Mouse (Mus musculus) retina, postnatal 1 day (tissue): ENCODE data around the gene Ksr1.

Experiments
- DNase-seq: peaks from one replicate; pipeline ENCODE4 v3.0.0-alpha.2; 2012

Ksr1 gene

DNA sequence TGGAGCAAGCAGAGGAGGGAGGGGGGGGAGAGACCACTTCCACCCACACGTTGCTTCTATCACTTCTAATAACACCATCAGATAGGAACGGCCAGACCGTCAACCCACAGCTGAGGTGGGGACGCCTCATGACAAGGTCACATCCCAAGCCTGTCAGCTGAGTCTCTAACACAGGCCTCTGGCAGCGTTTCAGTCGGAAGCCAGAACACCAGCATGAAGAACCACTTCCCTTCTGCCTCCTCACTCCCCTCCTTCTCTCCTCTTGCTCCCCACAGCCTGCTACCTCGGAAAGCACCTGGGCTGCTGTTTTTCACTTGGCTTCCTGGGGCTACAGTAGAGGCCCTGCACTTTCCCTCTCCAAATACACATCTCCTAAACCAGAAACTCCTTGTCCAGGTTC lies 53.4 kb downstream of the Ksr1 start:
- no peak for DNase-seq

- DNase-seq = no peak
Observed at GRCm38 (mm10) chr11:79092245-79092644, 54.0 kb downstream of the Ksr1 start.

GRCm38 (mm10) chr11:79089756-79090155 lies 56.5 kb downstream of the Ksr1 start:
- DNase-seq = no peak

DNA sequence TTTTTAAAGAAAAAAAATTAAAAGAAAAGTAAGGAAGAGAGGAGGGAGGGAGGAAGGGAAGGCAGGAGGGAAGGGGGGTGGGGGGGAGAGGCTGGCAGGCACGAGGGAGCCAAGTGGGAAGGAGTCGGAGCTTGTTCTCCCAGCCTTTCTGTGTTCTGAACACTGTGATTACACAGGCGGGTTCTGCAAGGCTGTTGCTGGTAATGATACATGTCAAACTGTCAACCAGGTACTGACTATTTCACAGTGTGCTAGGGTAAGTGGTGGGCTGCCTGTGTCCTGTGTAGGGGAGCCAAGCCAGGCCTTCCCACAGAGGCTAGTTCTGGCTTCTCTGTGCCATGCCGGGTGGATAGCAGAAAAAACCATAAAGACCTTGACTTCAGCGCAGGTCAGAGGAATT lies 57.2 kb downstream of the Ksr1 start:
- DNase-seq = no peak

DNA sequence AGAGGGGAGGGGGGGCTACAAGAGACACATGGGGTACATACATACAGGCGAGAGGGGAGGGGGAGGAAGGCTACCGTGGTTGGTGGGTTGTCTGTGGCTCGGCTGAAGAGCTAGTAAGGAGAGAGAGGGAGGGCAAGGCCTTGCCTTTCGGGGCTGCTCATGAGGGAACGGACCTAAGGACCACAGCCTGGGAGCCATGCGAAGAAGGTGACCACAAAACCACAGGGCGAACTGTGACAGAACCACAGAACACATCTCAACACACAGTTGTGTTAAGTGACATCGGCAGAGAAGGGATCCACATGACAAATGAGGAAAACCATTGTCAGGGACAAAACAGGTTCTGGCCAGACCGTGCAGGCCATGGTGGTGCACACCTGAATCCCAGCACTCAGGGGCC lies 57.9 kb downstream of the Ksr1 start:
- no peak for DNase-seq

- peak; percentile 65 for DNase-seq
Observed at GRCm38 (mm10) chr11:79087731-79088311, 58.4 kb downstream of the Ksr1 start.

GRCm38 (mm10) chr11:79086787-79087186 lies 59.4 kb downstream of the Ksr1 start:
- no peak for DNase-seq

GRCm38 (mm10) chr11:79085059-79085458 lies 61.1 kb downstream of the Ksr1 start:
- DNase-seq = no peak

- DNase-seq = no peak
Observed at GRCm38 (mm10) chr11:79083018-79083441, 63.2 kb downstream of the Ksr1 start.

GRCm38 (mm10) chr11:79080965-79081891 lies 65.0 kb downstream of the Ksr1 start:
- DNase-seq = no peak

- no peak for DNase-seq
Observed at GRCm38 (mm10) chr11:79080081-79080480, 66.1 kb downstream of the Ksr1 start.

DNA sequence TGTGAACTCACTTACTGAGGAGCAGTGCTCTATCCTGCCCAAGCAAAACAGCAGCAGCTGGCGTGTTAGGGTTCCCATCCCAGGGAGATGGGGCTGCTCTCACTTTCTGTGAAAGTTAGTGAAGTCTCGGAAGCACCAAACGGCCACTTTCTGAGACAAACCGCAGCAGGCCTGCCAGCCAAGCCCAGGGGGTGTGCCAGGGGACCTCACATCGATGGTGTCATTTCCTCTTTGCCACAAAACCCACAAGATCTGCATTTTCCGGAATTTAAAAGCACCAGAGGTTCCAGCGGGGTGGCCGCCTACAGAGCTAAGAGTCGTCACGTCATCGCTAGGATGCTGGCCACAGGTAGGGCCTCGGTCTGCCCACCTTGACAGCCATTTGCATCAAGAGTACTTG lies 69.7 kb downstream of the Ksr1 start:
- no peak for DNase-seq

DNA sequence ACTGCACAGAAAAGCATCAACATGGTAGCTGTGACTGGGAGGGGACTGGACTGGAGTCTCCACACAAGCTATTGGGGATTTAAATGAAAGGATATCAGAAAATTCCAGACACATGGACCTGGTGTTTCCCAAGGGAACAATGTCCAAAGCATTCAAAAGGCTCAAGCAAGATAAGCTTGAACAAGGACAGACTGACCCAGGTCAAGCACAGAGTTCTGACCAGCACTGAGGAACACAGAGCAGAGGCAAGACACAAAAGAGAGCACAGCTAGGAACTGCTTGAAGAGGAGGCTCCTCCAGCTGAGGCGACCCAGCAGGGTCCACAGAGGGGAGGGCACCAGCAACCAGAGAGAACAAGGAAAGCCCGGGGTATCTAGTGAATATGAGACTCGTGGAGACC lies 71.2 kb downstream of the Ksr1 start:
- DNase-seq = no peak

DNA sequence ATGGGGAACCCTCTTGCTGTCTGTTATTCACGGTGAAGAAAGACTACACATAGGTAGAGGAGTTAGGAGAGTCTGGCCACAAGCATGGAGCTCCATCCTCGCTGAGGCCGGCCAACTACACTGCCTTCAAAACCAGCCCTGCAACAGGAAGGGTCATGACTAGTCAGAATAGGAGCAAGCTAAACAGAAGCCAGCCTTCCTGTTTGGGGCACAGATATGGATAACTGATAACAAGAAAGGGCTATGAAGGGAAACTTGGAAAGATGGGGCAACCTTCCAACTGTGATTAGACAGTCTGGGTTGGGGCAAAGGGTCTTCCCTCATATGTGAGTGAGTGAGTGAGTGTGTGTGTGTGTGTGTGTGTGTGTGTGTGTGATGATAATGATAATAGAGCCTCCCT lies 71.6 kb downstream of the Ksr1 start:
- DNase-seq = no peak

GRCm38 (mm10) chr11:79073583-79073982 lies 72.6 kb downstream of the Ksr1 start:
- no peak for DNase-seq

DNA sequence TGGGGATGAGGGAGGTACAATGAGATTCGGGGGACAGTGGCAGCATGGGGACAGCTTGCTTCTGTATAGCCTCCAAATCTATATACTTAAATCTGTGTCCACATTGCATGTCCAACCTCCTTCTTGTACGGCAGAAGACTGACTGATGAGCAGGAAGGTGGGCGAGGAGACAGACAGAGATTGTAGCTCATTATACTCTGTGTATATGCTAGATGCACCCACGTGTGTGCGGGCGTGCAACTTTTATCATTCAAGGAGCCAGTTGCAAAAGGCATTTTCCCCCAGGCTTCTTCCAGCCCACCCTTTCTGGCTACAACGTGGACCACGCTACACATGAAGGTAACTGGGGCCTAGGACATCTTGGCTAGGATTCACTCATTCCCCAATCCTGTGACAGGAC lies 74.1 kb downstream of the Ksr1 start:
- DNase-seq = no peak

GRCm38 (mm10) chr11:79071082-79071972 lies 74.9 kb downstream of the Ksr1 start:
- DNase-seq = no peak

- no peak for DNase-seq
Observed at GRCm38 (mm10) chr11:79069453-79070153, 76.6 kb downstream of the Ksr1 start.

DNA sequence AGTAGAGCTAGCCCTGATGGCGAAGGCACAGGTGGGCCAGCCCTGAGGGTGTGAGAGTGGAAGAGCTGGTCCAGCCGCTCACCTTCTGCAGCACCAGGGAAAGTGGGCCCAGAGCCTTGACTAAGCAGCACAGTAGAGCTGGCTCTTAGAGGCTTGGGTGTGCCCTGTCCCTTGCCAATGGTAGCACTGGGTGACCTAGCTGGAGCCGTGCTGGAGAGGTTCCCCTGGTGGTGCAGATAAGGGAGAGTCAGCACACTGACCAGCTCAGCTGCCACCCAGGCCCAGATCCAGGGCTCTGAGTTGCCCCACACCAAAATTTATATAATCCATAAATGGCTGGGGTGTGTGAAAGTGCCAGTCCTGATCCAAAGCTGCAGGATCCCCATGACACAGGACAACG lies 79.0 kb downstream of the Ksr1 start:
- DNase-seq = no peak

- DNase-seq = no peak
Observed at GRCm38 (mm10) chr11:79066191-79066530, 80.0 kb downstream of the Ksr1 start.

DNA sequence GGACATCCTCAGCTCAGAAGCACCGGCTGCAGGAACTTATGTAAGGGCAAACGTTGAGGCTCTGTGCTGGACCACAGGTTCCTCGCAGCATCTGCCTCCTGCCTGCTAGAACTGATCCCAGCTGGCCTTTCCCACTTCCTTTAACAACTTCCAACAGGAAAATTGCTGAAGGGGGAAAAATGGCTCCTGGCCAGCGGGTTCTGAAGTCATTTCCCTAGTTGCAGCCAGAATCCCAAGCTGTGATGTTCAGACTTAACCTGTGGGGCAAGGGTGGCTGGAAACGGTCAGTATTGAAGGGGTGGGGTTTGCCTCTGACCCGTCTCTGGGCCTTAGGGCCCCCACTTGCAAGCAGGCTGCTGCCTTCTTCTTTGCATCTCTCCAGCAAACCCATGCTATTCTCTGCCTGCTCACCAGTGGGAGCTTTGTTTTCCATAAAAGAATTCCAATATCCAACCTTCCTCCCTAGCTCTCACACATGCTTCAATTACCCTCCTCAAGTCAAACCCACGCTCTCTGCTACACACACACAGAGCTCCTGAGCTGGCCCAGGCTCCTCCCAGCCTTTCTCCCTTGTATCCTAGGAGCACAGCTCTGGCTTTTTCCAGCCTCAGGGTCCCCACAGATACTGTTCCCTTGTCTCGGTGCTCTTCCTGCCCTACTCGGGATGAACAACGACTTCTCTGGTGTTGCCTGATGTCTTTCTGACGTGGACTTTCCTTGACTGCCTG lies 80.6 kb downstream of the Ksr1 start:
- no peak for DNase-seq

DNA sequence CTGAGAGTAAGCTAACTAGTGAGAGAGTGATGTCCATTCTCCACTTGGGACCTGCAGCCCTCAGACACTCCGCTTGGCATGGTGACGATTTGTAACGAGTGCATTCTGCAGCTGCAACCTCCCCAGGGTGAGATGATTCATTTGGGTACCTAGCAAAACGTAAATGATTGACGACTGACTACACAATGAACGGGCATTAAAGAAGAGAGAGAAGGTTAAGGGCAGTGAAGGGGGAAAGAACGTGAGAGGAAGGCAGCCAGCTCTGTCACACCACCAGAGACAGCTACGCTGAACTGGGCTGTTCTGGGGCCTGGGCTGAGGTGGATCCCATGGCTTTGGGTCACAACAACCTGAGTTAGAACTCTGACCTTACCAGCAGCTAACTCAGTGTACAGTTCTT lies 81.9 kb downstream of the Ksr1 start:
- DNase-seq = no peak
